Mouse (Mus musculus): Measurements from ENCODE around the gene Os9. TPM values are rescaled to one million over a fixed set of nuclear protein-coding genes. Genes with fewer than 3 reads are reported as not detected.

Os9 gene
- polyA plus RNA-seq, 1 experiment: 33.9 TPM

DNA sequence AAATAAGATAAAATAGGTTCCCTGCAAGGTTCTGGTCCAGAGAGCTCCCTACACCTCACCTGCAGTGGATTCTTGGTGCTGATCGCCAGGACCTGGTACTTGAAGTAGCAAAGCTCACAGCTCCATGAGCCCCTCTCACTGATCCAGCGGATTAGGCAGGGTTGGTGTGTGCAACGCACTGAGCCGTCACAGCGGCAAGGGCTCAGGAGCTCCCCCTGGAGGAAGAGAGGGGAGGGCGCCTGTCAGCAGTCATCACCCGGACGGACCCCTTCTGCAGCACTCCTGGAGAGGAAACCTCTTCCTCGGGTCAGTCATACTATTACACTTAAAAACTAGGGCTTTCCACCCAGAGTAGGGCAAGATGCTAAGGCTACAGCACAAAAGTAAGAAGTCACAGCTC, 62.8 kb downstream of the Os9 start:
- TF ChIP-seq POLR2A (IDR thresholded peaks at IDR 0.05; ENCODE audit: control insufficient read depth, low read depth, low read length): no peak
- TF ChIP-seq CTCF (IDR thresholded peaks at IDR 0.05; ENCODE audit: control insufficient read depth, insufficient read depth, insufficient replicate concordance, low read depth, low read length): peak; percentile 94; the same call in 1 of the 2 replicates

GRCm38 (mm10) chr10:127056490-127056889, 64.4 kb downstream of the Os9 start:
- peaks cover 10% of the 10 kb centered on the region for H3K4me1 ChIP-seq (ENCODE audit: control insufficient read depth, insufficient read depth, low read length)
- TF ChIP-seq POLR2A (IDR thresholded peaks at IDR 0.05; ENCODE audit: control insufficient read depth, low read depth, low read length) (no peak), CTCF (IDR thresholded peaks at IDR 0.05; ENCODE audit: control insufficient read depth, insufficient read depth, insufficient replicate concordance, low read depth, low read length) (no peak)
- H3K36me3 ChIP-seq (ENCODE audit: control insufficient read depth, insufficient read depth, low read length): no peaks in the 10 kb centered on the region
- H3K27me3 ChIP-seq (ENCODE audit: control insufficient read depth, insufficient read depth, low read length): no peaks in the 10 kb centered on the region
- no peak overlapping the region for H3K4me3 ChIP-seq (ENCODE audit: control insufficient read depth, low read depth, low read length)
- no peak overlapping the region for H3K27ac ChIP-seq (ENCODE audit: control insufficient read depth, insufficient read depth, low read depth, low read length)

More for the DNA sequence above, 62.8 kb downstream of the Os9 start:
- H3K36me3 ChIP-seq (ENCODE audit: control insufficient read depth, insufficient read depth, low read length): no peaks in the 10 kb centered on the region
- H3K4me3 ChIP-seq (ENCODE audit: control insufficient read depth, low read depth, low read length): no peak overlapping the region
- H3K27ac ChIP-seq (ENCODE audit: control insufficient read depth, insufficient read depth, low read depth, low read length): no peak overlapping the region
- H3K27me3 ChIP-seq (ENCODE audit: control insufficient read depth, insufficient read depth, low read length): no peaks in the 10 kb centered on the region
- peaks cover 12% of the 10 kb centered on the region for H3K4me1 ChIP-seq (ENCODE audit: control insufficient read depth, insufficient read depth, low read length)

- H3K27ac ChIP-seq (ENCODE audit: control insufficient read depth, insufficient read depth, low read depth, low read length): no peak overlapping the region
- H3K27me3 ChIP-seq (ENCODE audit: control insufficient read depth, insufficient read depth, low read length): no peaks in the 10 kb centered on the region
- no peak for TF ChIP-seq CTCF (IDR thresholded peaks at IDR 0.05; ENCODE audit: control insufficient read depth, insufficient read depth, insufficient replicate concordance, low read depth, low read length)
- no peak for TF ChIP-seq POLR2A (IDR thresholded peaks at IDR 0.05; ENCODE audit: control insufficient read depth, low read depth, low read length)
- H3K36me3 ChIP-seq (ENCODE audit: control insufficient read depth, insufficient read depth, low read length): no peaks in the 10 kb centered on the region
- no peak overlapping the region for H3K4me3 ChIP-seq (ENCODE audit: control insufficient read depth, low read depth, low read length)
- H3K4me1 ChIP-seq (ENCODE audit: control insufficient read depth, insufficient read depth, low read length): peaks cover 8% of the 10 kb centered on the region
Measured at GRCm38 (mm10) chr10:127055406-127055805, 65.5 kb downstream of the Os9 start.

DNA sequence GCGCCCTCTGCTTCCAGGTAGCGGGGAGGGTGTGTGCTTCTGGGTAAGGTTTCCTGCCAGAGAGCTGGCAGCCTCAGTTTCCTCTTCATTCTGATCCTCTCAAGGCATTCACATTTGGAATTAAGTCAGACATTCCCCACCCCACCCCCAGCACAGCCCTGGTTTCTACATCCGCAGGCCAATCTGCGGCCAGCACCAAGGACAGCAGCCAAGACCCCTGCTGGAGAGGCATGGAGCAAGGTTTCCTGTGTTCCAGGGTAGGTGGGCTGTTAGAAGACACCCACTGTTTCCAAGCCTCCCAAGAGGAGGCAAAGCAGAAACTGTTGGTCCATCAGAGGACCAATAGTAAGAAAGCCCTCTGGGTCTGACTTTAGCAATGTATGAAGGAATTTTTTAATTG, 66.3 kb downstream of the Os9 start:
- TF ChIP-seq POLR2A (IDR thresholded peaks at IDR 0.05; ENCODE audit: control insufficient read depth, low read depth, low read length) (no peak), CTCF (IDR thresholded peaks at IDR 0.05; ENCODE audit: control insufficient read depth, insufficient read depth, insufficient replicate concordance, low read depth, low read length) (no peak)
- no peak overlapping the region for H3K27ac ChIP-seq (ENCODE audit: control insufficient read depth, insufficient read depth, low read depth, low read length)
- H3K4me3 ChIP-seq (ENCODE audit: control insufficient read depth, low read depth, low read length): no peak overlapping the region
- peaks cover 8% of the 10 kb centered on the region for H3K4me1 ChIP-seq (ENCODE audit: control insufficient read depth, insufficient read depth, low read length)
- no peaks in the 10 kb centered on the region for H3K36me3 ChIP-seq (ENCODE audit: control insufficient read depth, insufficient read depth, low read length)
- no peaks in the 10 kb centered on the region for H3K27me3 ChIP-seq (ENCODE audit: control insufficient read depth, insufficient read depth, low read length)

- Histone ChIP-seq H3K36me3 (ENCODE audit: control insufficient read depth, insufficient read depth, low read length) (no peaks in the 10 kb centered on the region), H3K27me3 (ENCODE audit: control insufficient read depth, insufficient read depth, low read length) (no peaks in the 10 kb centered on the region), H3K4me1 (ENCODE audit: control insufficient read depth, insufficient read depth, low read length) (peaks cover 11% of the 10 kb centered on the region), H3K27ac (ENCODE audit: control insufficient read depth, insufficient read depth, low read depth, low read length) (no peak overlapping the region), H3K4me3 (ENCODE audit: control insufficient read depth, low read depth, low read length) (no peak overlapping the region)
- TF ChIP-seq CTCF (IDR thresholded peaks at IDR 0.05; ENCODE audit: control insufficient read depth, insufficient read depth, insufficient replicate concordance, low read depth, low read length): no peak
- TF ChIP-seq POLR2A (IDR thresholded peaks at IDR 0.05; ENCODE audit: control insufficient read depth, low read depth, low read length): no peak
Measured at GRCm38 (mm10) chr10:127050119-127050474, 70.8 kb downstream of the Os9 start.

- Histone ChIP-seq H3K27ac (ENCODE audit: control insufficient read depth, insufficient read depth, low read depth, low read length) (no peak overlapping the region), H3K27me3 (ENCODE audit: control insufficient read depth, insufficient read depth, low read length) (no peaks in the 10 kb centered on the region), H3K4me1 (ENCODE audit: control insufficient read depth, insufficient read depth, low read length) (peaks cover 11% of the 10 kb centered on the region), H3K36me3 (ENCODE audit: control insufficient read depth, insufficient read depth, low read length) (no peaks in the 10 kb centered on the region; the same call in 1 of the 2 replicates), H3K4me3 (ENCODE audit: control insufficient read depth, low read depth, low read length) (no peak overlapping the region)
- TF ChIP-seq CTCF (IDR thresholded peaks at IDR 0.05; ENCODE audit: control insufficient read depth, insufficient read depth, insufficient replicate concordance, low read depth, low read length): no peak
- no peak for TF ChIP-seq POLR2A (IDR thresholded peaks at IDR 0.05; ENCODE audit: control insufficient read depth, low read depth, low read length)
Measured at GRCm38 (mm10) chr10:127049395-127050118, 71.4 kb downstream of the Os9 start.

- H3K4me3 ChIP-seq (ENCODE audit: control insufficient read depth, low read depth, low read length): no peak overlapping the region
- H3K4me1 ChIP-seq (ENCODE audit: control insufficient read depth, insufficient read depth, low read length): peaks cover 11% of the 10 kb centered on the region
- TF ChIP-seq CTCF (IDR thresholded peaks at IDR 0.05; ENCODE audit: control insufficient read depth, insufficient read depth, insufficient replicate concordance, low read depth, low read length) (no peak), POLR2A (IDR thresholded peaks at IDR 0.05; ENCODE audit: control insufficient read depth, low read depth, low read length) (no peak)
- H3K27ac ChIP-seq (ENCODE audit: control insufficient read depth, insufficient read depth, low read depth, low read length): no peak overlapping the region
- H3K27me3 ChIP-seq (ENCODE audit: control insufficient read depth, insufficient read depth, low read length): no peaks in the 10 kb centered on the region
- no peaks in the 10 kb centered on the region; the same call in 1 of the 2 replicates for H3K36me3 ChIP-seq (ENCODE audit: control insufficient read depth, insufficient read depth, low read length)
Measured at GRCm38 (mm10) chr10:127048608-127049394, 72.1 kb downstream of the Os9 start.

All from testis, adult 2 months (tissue).